8 mouse cellular contexts compared by ENCODE assay signal in the genomic region with DNA sequence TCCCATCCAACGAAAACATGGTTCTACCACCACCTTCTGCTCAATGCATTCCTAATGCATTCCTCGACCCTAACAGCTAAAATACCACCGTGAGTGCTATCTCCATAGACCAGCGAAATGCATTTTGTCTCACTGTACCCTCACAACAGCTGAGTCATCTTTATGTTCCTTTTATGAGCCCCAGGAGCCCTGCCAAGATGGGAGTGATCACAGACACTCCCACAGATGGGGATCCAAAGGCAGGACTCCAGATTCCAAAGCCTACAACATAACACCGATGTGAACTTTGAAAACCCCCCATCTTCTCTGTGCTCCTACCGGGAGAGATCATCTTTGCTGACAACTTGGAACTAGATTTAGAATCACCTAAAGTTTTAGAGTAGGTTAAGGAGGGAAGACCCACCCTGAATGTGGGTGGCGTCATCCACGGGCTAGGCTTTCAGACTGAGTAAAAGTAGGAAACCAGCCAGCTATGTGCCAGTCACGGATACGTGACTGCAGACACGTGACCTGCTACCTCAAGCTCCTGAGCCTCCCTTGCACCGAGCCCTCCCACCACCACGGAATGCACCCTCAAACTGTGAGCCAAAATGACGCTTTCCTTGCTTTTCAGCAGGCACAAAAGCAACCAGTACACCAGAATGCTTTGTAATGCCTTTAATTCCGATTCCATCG. TPM values are rescaled to one million over a fixed set of nuclear protein-coding genes. Genes with fewer than 3 reads are reported as not detected.
DNase-seq lines count a peak whose midpoint lies in the region; ATAC-seq and TF ChIP-seq lines count a peak whose summit lies in the region.

No protein-coding gene starts in this region.

- H3K9me3 ChIP-seq in forebrain, postnatal 0 days (ENCODE audit: low read length), result no peaks in the 10 kb centered on the region
- H3K9me3 ChIP-seq in forebrain, embryonic 10.5 days, result no peaks in the 10 kb centered on the region
- no peaks in the 10 kb centered on the region for H3K9me3 ChIP-seq in megakaryocyte, embryonic 14.5 days
- no peaks in the 10 kb centered on the region for H3K9me3 ChIP-seq in intestine, postnatal 0 days (ENCODE audit: control insufficient read depth)
- H3K9me3 ChIP-seq in midbrain, embryonic 13.5 days, result no peaks in the 10 kb centered on the region

- H3K9ac ChIP-seq in forebrain, postnatal 0 days, result no peak overlapping the region
- H3K9ac ChIP-seq in intestine, postnatal 0 days (ENCODE audit: low read depth, low read length), result no peak overlapping the region
- no peak overlapping the region for H3K9ac ChIP-seq in midbrain, embryonic 13.5 days (replicated peaks)

- H3K27me3 ChIP-seq in forebrain, postnatal 0 days (ENCODE audit: insufficient read depth, low read length), result no peaks in the 10 kb centered on the region
- no peaks in the 10 kb centered on the region for H3K27me3 ChIP-seq in forebrain, embryonic 10.5 days (ENCODE audit: poor library complexity, severe bottlenecking)
- H3K27me3 ChIP-seq in megakaryocyte, embryonic 14.5 days (replicated peaks), result no peaks in the 10 kb centered on the region
- no peaks in the 10 kb centered on the region for H3K27me3 ChIP-seq in intestine, postnatal 0 days (replicated peaks; ENCODE audit: control insufficient read depth, insufficient read depth, low read length)
- H3K27me3 ChIP-seq in midbrain, embryonic 13.5 days, result no peaks in the 10 kb centered on the region

- peaks cover 6% of the 10 kb centered on the region; the same call in 1 of the 2 replicates for H3K4me1 ChIP-seq in forebrain, postnatal 0 days (ENCODE audit: insufficient read depth)
- H3K4me1 ChIP-seq in forebrain, embryonic 10.5 days, result peaks cover 46% of the 10 kb centered on the region
- peaks cover 64% of the 10 kb centered on the region for H3K4me1 ChIP-seq in megakaryocyte, embryonic 14.5 days
- peaks cover 21% of the 10 kb centered on the region for H3K4me1 ChIP-seq in intestine, postnatal 0 days (replicated peaks; ENCODE audit: control insufficient read depth, insufficient read depth, low read length)
- peaks cover 25% of the 10 kb centered on the region for H3K4me1 ChIP-seq in midbrain, embryonic 13.5 days (replicated peaks)

- no peak overlapping the region for H3K4me3 ChIP-seq in forebrain, postnatal 0 days (ENCODE audit: low read depth, low read length)
- no peak overlapping the region for H3K4me3 ChIP-seq in forebrain, embryonic 10.5 days
- H3K4me3 ChIP-seq in megakaryocyte, embryonic 14.5 days (replicated peaks), result peak overlapping the region; percentile 25
- H3K4me3 ChIP-seq in intestine, postnatal 0 days (ENCODE audit: low read depth, low read length), result no peak overlapping the region; the same call in 1 of the 2 replicates
- H3K4me3 ChIP-seq in midbrain, embryonic 13.5 days (replicated peaks), result no peak overlapping the region

- no peak for ATAC-seq in forebrain, postnatal 0 days
- no peak for ATAC-seq in megakaryocyte, adult 5-6 weeks (ENCODE audit: poor library complexity, severe bottlenecking)
- ATAC-seq in intestine, postnatal 0 days, result peak; percentile 32; the same call in 1 of the 2 replicates
- no peak for ATAC-seq in midbrain, embryonic 13.5 days

- DNase-seq in forebrain, postnatal 0 days, result peak; percentile 15
- no peak for DNase-seq in forebrain, embryonic 10.5 days (ENCODE audit: extremely low spot score, low spot score)
- peak; percentile 22 to 49 for DNase-seq in spleen, postnatal 36 days (ENCODE audit: low spot score in 2 of 2)
- DNase-seq in retina, postnatal 1 day, result no peak

- no peak overlapping the region for H3K4me2 ChIP-seq in forebrain, postnatal 0 days (ENCODE audit: low read depth)
- H3K4me2 ChIP-seq in intestine, postnatal 0 days (replicated peaks; ENCODE audit: low read depth), result peak overlapping the region; percentile 50
- no peak overlapping the region for H3K4me2 ChIP-seq in midbrain, embryonic 13.5 days (replicated peaks)

- no peak overlapping the region for H3K27ac ChIP-seq in forebrain, postnatal 0 days (ENCODE audit: low read depth, low read length)
- no peak overlapping the region for H3K27ac ChIP-seq in forebrain, embryonic 10.5 days
- H3K27ac ChIP-seq in intestine, postnatal 0 days (ENCODE audit: low read depth, low read length), result no peak overlapping the region
- no peak overlapping the region for H3K27ac ChIP-seq in midbrain, embryonic 13.5 days

- H3K36me3 ChIP-seq in forebrain, postnatal 0 days (ENCODE audit: insufficient read depth), result no peaks in the 10 kb centered on the region
- H3K36me3 ChIP-seq in forebrain, embryonic 10.5 days (replicated peaks), result peaks cover 21% of the 10 kb centered on the region
- peaks cover 41% of the 10 kb centered on the region for H3K36me3 ChIP-seq in megakaryocyte, embryonic 14.5 days (replicated peaks; ENCODE audit: low read length)
- H3K36me3 ChIP-seq in intestine, postnatal 0 days (ENCODE audit: control insufficient read depth, insufficient read depth), result no peaks in the 10 kb centered on the region
- H3K36me3 ChIP-seq in midbrain, embryonic 13.5 days, result no peaks in the 10 kb centered on the region

- 77% methylated on average over 16 of the region's 16 CpGs for WGBS in forebrain, postnatal 0 days
- 94% methylated on average over 16 of the region's 16 CpGs for WGBS in forebrain, embryonic 10.5 days
- 55% methylated on average over 16 of the region's 16 CpGs for WGBS in intestine, postnatal 0 days
- 92% methylated on average over 16 of the region's 16 CpGs for WGBS in midbrain, embryonic 13.5 days

- no peak for TF ChIP-seq CTCF in forebrain, postnatal 0 days (IDR thresholded peaks at IDR 0.05; ENCODE audit: low read depth)
- no peak for TF ChIP-seq CTCF in intestine, postnatal 0 days (IDR thresholded peaks at IDR 0.05; ENCODE audit: low read depth)

RNA-seq across cellular contexts. Expression of gene Dnah8, which starts 14.7 kb away (rescaled TPM):
- 1.5 and 5.0 TPM in 2 replicates for total RNA-seq in forebrain, postnatal 0 days (2014; rRNA removed)
- polyA plus RNA-seq in forebrain, postnatal 0 days (2015; fragmentation: Nextera tagmentation; extraction: Ambion mirVana), result 0.80 and 2.1 TPM in 2 replicates
- 0.68 and 1.1 TPM in 2 replicates for polyA plus RNA-seq in forebrain, embryonic 10.5 days (2016; fragmentation: Nextera tagmentation; extraction: Ambion mirVana)
- not detected in 2 replicates for polyA plus RNA-seq in megakaryocyte, embryonic 14.5 days (2012; ENCODE audit: insufficient read depth, low replicate concordance)
- 23.8 and 24.3 TPM in 2 replicates for total RNA-seq in megakaryocyte, adult 5-6 weeks (2015)
- total RNA-seq in megakaryocyte, adult 5-6 weeks (2017), result 35.7 and 43.9 TPM in 2 replicates
- 0.35 and 0.72 TPM in 2 replicates for polyA plus RNA-seq in intestine, postnatal 0 days (2015; fragmentation: Nextera tagmentation; extraction: Ambion mirVana)
- 1.6 and 2.2 TPM in 2 replicates for polyA plus RNA-seq in midbrain, embryonic 13.5 days (2015; fragmentation: Nextera tagmentation; extraction: Ambion mirVana)

RNA-seq across cellular contexts. Expression of gene Glo1, which starts 17.2 kb away (rescaled TPM):
- total RNA-seq in forebrain, postnatal 0 days (2014; rRNA removed), result 150 and 172 TPM in 2 replicates
- polyA plus RNA-seq in forebrain, postnatal 0 days (2015; fragmentation: Nextera tagmentation; extraction: Ambion mirVana), result 186 and 194 TPM in 2 replicates
- polyA plus RNA-seq in forebrain, embryonic 10.5 days (2016; fragmentation: Nextera tagmentation; extraction: Ambion mirVana), result 258 and 260 TPM in 2 replicates
- polyA plus RNA-seq in megakaryocyte, embryonic 14.5 days (2012; ENCODE audit: insufficient read depth, low replicate concordance), result 0.65 and 21.7 TPM in 2 replicates
- total RNA-seq in megakaryocyte, adult 5-6 weeks (2015), result 52.5 and 55.3 TPM in 2 replicates
- total RNA-seq in megakaryocyte, adult 5-6 weeks (2017), result 56.7 and 61.8 TPM in 2 replicates
- polyA plus RNA-seq in intestine, postnatal 0 days (2015; fragmentation: Nextera tagmentation; extraction: Ambion mirVana), result 169 and 176 TPM in 2 replicates
- 156 and 162 TPM in 2 replicates for polyA plus RNA-seq in midbrain, embryonic 13.5 days (2015; fragmentation: Nextera tagmentation; extraction: Ambion mirVana)

RNA-seq across cellular contexts. Expression of gene Btbd9, which starts 33.2 kb away (rescaled TPM):
- total RNA-seq in forebrain, postnatal 0 days (2014; rRNA removed), result 55.0 and 63.6 TPM in 2 replicates
- polyA plus RNA-seq in forebrain, postnatal 0 days (2015; fragmentation: Nextera tagmentation; extraction: Ambion mirVana), result 112 and 149 TPM in 2 replicates
- 54.8 and 57.8 TPM in 2 replicates for polyA plus RNA-seq in forebrain, embryonic 10.5 days (2016; fragmentation: Nextera tagmentation; extraction: Ambion mirVana)
- 80.3 and 125 TPM in 2 replicates for polyA plus RNA-seq in megakaryocyte, embryonic 14.5 days (2012; ENCODE audit: insufficient read depth, low replicate concordance)
- 16.3 and 21.0 TPM in 2 replicates for total RNA-seq in megakaryocyte, adult 5-6 weeks (2015)
- 12.6 and 15.5 TPM in 2 replicates for total RNA-seq in megakaryocyte, adult 5-6 weeks (2017)
- 35.9 and 42.6 TPM in 2 replicates for polyA plus RNA-seq in intestine, postnatal 0 days (2015; fragmentation: Nextera tagmentation; extraction: Ambion mirVana)
- 137 and 160 TPM in 2 replicates for polyA plus RNA-seq in midbrain, embryonic 13.5 days (2015; fragmentation: Nextera tagmentation; extraction: Ambion mirVana)

Comparison
In these comparisons a context has a peak if more than half of its experiments do, and no peak if none do; other contexts are left out.
1. DNase-seq: peak in forebrain, postnatal 0 days (single experiment) and spleen, postnatal 36 days (2 of 2); none in forebrain, embryonic 10.5 days (single experiment) and retina, postnatal 1 day (single experiment).